ENCODE assay signal across 8 mouse cellular contexts in the genomic region with DNA sequence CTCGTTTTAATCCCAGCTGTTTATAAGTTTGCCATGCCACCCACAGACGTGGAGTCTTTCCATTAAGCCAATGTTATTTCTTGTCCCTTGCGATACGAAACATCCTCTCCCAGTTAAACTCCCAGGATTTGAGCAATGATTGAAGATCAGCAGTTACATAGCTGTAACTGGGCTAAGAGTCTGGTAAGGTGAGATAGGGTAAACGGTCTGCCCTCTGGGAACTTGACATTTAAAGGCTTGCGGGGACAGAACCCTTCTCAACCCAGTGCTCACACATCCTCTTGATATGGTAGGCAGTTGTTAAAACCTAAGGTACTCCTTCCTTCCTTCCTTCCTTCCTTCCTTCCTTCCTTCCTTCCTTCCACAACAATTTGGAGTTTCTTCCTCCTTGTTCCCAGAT.
DNase-seq lines count a peak whose midpoint lies in the region; ATAC-seq and TF ChIP-seq lines count a peak whose summit lies in the region.

No protein-coding gene starts in this region.

- TF ChIP-seq CTCF in lung, embryonic 14.5 days (IDR thresholded peaks at IDR 0.05; ENCODE audit: low read depth) = no peak

- no peak overlapping the region for H3K9ac ChIP-seq in lung, embryonic 14.5 days
- H3K9ac ChIP-seq in forebrain, embryonic 14.5 days (ENCODE audit: low read length) = no peak overlapping the region
- H3K9ac ChIP-seq in limb, embryonic 11.5 days (ENCODE audit: low read length) = no peak overlapping the region

- peak overlapping the region; percentile 92 for H3K4me2 ChIP-seq in lung, embryonic 14.5 days
- H3K4me2 ChIP-seq in forebrain, embryonic 14.5 days (ENCODE audit: low read length) = peak overlapping the region; percentile 99
- H3K4me2 ChIP-seq in limb, embryonic 11.5 days (ENCODE audit: low read depth, severe bottlenecking) = peak overlapping the region; percentile 91

- H3K4me3 ChIP-seq in lung, embryonic 14.5 days (ENCODE audit: low read depth, low read length) = peak overlapping the region; percentile 77; the same call in 1 of the 2 replicates
- 0 out of 2 replicates have a peak overlapping the region, but pooled peaks have one; percentile 63 for H3K4me3 ChIP-seq in forebrain, embryonic 14.5 days (ENCODE audit: low read depth, low read length)
- H3K4me3 ChIP-seq in limb, embryonic 11.5 days (ENCODE audit: low read depth, low read length) = no peak overlapping the region

- no peaks in the 10 kb centered on the region for H3K9me3 ChIP-seq in lung, embryonic 14.5 days (ENCODE audit: low read depth, low read length)
- no peaks in the 10 kb centered on the region for H3K9me3 ChIP-seq in forebrain, embryonic 14.5 days (replicated peaks; ENCODE audit: control insufficient read depth, low read length)
- no peaks in the 10 kb centered on the region for H3K9me3 ChIP-seq in limb, embryonic 11.5 days (ENCODE audit: control insufficient read depth, low read length)

- DNase-seq in lung, embryonic 14.5 days = no peak
- DNase-seq in lung, postnatal 25 days (ENCODE audit: low spot score) = no peak
- no peak for DNase-seq in forebrain, embryonic 14.5 days (ENCODE audit: low spot score)
- DNase-seq in limb, embryonic 11.5 days (ENCODE audit: low spot score) = no peak
- peak; percentile 32 for DNase-seq in skeletal muscle tissue, adult 2 months (ENCODE audit: low read depth, low spot score)
- no peak for DNase-seq in cerebellum, postnatal 25 days
- no peak for DNase-seq in testis, postnatal 14 days (ENCODE audit: low spot score)

- no peak for ATAC-seq in lung, embryonic 14.5 days (ENCODE audit: insufficient read depth)
- ATAC-seq in forebrain, embryonic 14.5 days = no peak
- no peak for ATAC-seq in limb, embryonic 11.5 days (ENCODE audit: insufficient number of reproducible peaks, low FRiP score, low TSS enrichment, low read depth)
- no peak for ATAC-seq in activated CD4-positive, CD25-positive, alpha-beta regulatory T cell, adult 4 months

- WGBS in lung, embryonic 14.5 days = 44% methylated on average over 6 of the region's 6 CpGs
- WGBS in forebrain, embryonic 14.5 days = 62% methylated on average over 6 of the region's 6 CpGs
- 52% methylated on average over 6 of the region's 6 CpGs for WGBS in limb, embryonic 11.5 days

- no peaks in the 10 kb centered on the region for H3K27me3 ChIP-seq in lung, embryonic 14.5 days (ENCODE audit: insufficient read depth, low read length)
- no peaks in the 10 kb centered on the region for H3K27me3 ChIP-seq in forebrain, embryonic 14.5 days (replicated peaks; ENCODE audit: control insufficient read depth, insufficient read depth, low read length)
- H3K27me3 ChIP-seq in limb, embryonic 11.5 days (ENCODE audit: control insufficient read depth, insufficient read depth, low read length) = no peaks in the 10 kb centered on the region

- no peak overlapping the region for H3K27ac ChIP-seq in lung, embryonic 14.5 days (ENCODE audit: low read depth)
- H3K27ac ChIP-seq in forebrain, embryonic 14.5 days (ENCODE audit: low read depth, low read length) = no peak overlapping the region
- no peak overlapping the region for H3K27ac ChIP-seq in limb, embryonic 11.5 days (replicated peaks; ENCODE audit: low read depth, low read length)

- peaks cover 5% of the 10 kb centered on the region; the same call in 1 of the 2 replicates for H3K4me1 ChIP-seq in lung, embryonic 14.5 days (ENCODE audit: insufficient read depth)
- peaks cover 9% of the 10 kb centered on the region; the same call in 1 of the 2 replicates for H3K4me1 ChIP-seq in forebrain, embryonic 14.5 days (ENCODE audit: control insufficient read depth, insufficient read depth, low read length)
- peaks cover 18% of the 10 kb centered on the region for H3K4me1 ChIP-seq in limb, embryonic 11.5 days (ENCODE audit: control insufficient read depth, insufficient read depth, low read length)

- peaks cover 7% of the 10 kb centered on the region for H3K36me3 ChIP-seq in lung, embryonic 14.5 days (ENCODE audit: insufficient read depth)
- H3K36me3 ChIP-seq in forebrain, embryonic 14.5 days (ENCODE audit: control insufficient read depth, insufficient read depth, low read length) = no peaks in the 10 kb centered on the region
- no peaks in the 10 kb centered on the region for H3K36me3 ChIP-seq in limb, embryonic 11.5 days (ENCODE audit: control insufficient read depth, insufficient read depth, low read length)
